Mouse (Mus musculus) WW6 (cell line): ENCODE measurements around the gene Wfdc10.
"Not testable (repeated sequence)": the region's sequence is repeated elsewhere in the genome, so short reads cannot be mapped to it uniquely, and the experiment has no call there.

Experiments
- DNase-seq: peaks from one replicate; pipeline ENCODE4 v3.0.0-alpha.2; 2013; ENCODE audit warnings: low read depth, low spot score

The Wfdc10 gene

GRCm38 (mm10) chr2:164655858-164656257 is at the start of gene Wfdc10:
TSS of gene Wfdc10 (plus strand) at chr2:164656046.
- DNase-seq = no peak

- DNase-seq = no peak
Observed at GRCm38 (mm10) chr2:164608781-164609180, 47.1 kb upstream of the Wfdc10 start.

- DNase-seq = not testable (repeated sequence)
Observed at GRCm38 (mm10) chr2:164613471-164613870, 42.4 kb upstream of the Wfdc10 start, which contains the start of the genes Wfdc6b and Wfdc8. TSS of gene Wfdc6b (plus strand) at chr2:164613522. TSS of gene Wfdc8 (minus strand) at chr2:164613626.

GRCm38 (mm10) chr2:164615386-164615785 is 40.5 kb upstream of the Wfdc10 start:
- DNase-seq = no peak

GRCm38 (mm10) chr2:164619050-164619449 is 36.8 kb upstream of the Wfdc10 start:
- DNase-seq = no peak

- no peak for DNase-seq
Observed at GRCm38 (mm10) chr2:164621775-164622174, 34.1 kb upstream of the Wfdc10 start.

GRCm38 (mm10) chr2:164635266-164635665 is 20.6 kb upstream of the Wfdc10 start:
- DNase-seq = no peak

GRCm38 (mm10) chr2:164638696-164639095 is 17.1 kb upstream of the Wfdc10 start, which contains the start of gene Wfdc16:
TSS of gene Wfdc16 (minus strand) at chr2:164638796.
- DNase-seq = no peak

GRCm38 (mm10) chr2:164641129-164641528 is 14.7 kb upstream of the Wfdc10 start:
- no peak for DNase-seq

GRCm38 (mm10) chr2:164641881-164642673 is 13.8 kb upstream of the Wfdc10 start:
- no peak for DNase-seq

GRCm38 (mm10) chr2:164656483-164656882 is 637 bp downstream of the Wfdc10 start, which contains the start of gene Wfdc9:
TSS of gene Wfdc9 (minus strand) at chr2:164656583.
- DNase-seq = no peak

- no peak for DNase-seq
Observed at GRCm38 (mm10) chr2:164664851-164665250, 9.0 kb downstream of the Wfdc10 start.

GRCm38 (mm10) chr2:164670261-164670660 is 14.4 kb downstream of the Wfdc10 start:
- no peak for DNase-seq

GRCm38 (mm10) chr2:164670938-164671337 is 15.1 kb downstream of the Wfdc10 start:
- no peak for DNase-seq

- DNase-seq = no peak
Observed at GRCm38 (mm10) chr2:164673987-164674386, 18.1 kb downstream of the Wfdc10 start, which contains the start of gene Wfdc11. TSS of gene Wfdc11 (minus strand) at chr2:164674087.

GRCm38 (mm10) chr2:164676103-164676502 is 20.3 kb downstream of the Wfdc10 start:
- no peak for DNase-seq

GRCm38 (mm10) chr2:164676916-164677685 is 21.3 kb downstream of the Wfdc10 start:
- DNase-seq = no peak

- peak; percentile 91 for DNase-seq
Observed at GRCm38 (mm10) chr2:164678848-164679625, 23.2 kb downstream of the Wfdc10 start.

- no peak for DNase-seq
Observed at GRCm38 (mm10) chr2:164679906-164680305, 24.1 kb downstream of the Wfdc10 start.

GRCm38 (mm10) chr2:164684807-164685206 is 29.0 kb downstream of the Wfdc10 start, which contains the start of gene Wfdc13:
TSS of gene Wfdc13 (plus strand) at chr2:164685107.
- DNase-seq = no peak

- DNase-seq = no peak
Observed at GRCm38 (mm10) chr2:164698201-164698600, 42.4 kb downstream of the Wfdc10 start, which contains the start of gene Spint4. TSS of gene Spint4 (plus strand) at chr2:164698501.
